Mouse (Mus musculus) erythroblast, adult 5-6 weeks (primary cell): Measurements from ENCODE around the gene Gtf3c3. TPM values are rescaled to one million over a fixed set of nuclear protein-coding genes. Genes with fewer than 3 reads are reported as not detected.

ENCODE experiments used
- total RNA-seq, 2 experiments: library from RNA; stranded (forward) in 1 of 2; stranded (reverse) in 1 of 2; fragments of 150-400 nt in 1 of 2; fragments of 200-764, 138-1000 nt in 1 of 2; gene quantifications; 2 replicates each; pipeline versions ENCODE4 v1.2.3 to v1.2.4; 2015 to 2017; ENCODE audit warnings: low replicate concordance in 2 of 2

The Gtf3c3 gene
- total RNA-seq, 2 experiments from 2014 or later: 5.6 to 6.0 TPM

Other genes with a start within 250 kb of the Gtf3c3 start
- 0.42 TPM in 1 of 2 replicates, not detected in the other for gene Hecw2, start 243.8 kb downstream of the Gtf3c3 start, total RNA-seq (2015; ENCODE audit: low replicate concordance)
- 0.09 TPM in 1 of 2 replicates, not detected in the other for gene Hecw2, start 243.8 kb downstream of the Gtf3c3 start, total RNA-seq (2017; ENCODE audit: low replicate concordance)
- gene Ccdc150, start 188.3 kb downstream of the Gtf3c3 start, total RNA-seq (2015; ENCODE audit: low replicate concordance): not detected in 2 replicates
- gene Ccdc150, start 188.3 kb downstream of the Gtf3c3 start, total RNA-seq (2017; ENCODE audit: low replicate concordance): not detected in 2 replicates
- gene Pgap1, start 118.7 kb upstream of the Gtf3c3 start, total RNA-seq (2015; ENCODE audit: low replicate concordance): 0.42 and 4.8 TPM in 2 replicates
- 2.4 and 3.3 TPM in 2 replicates for gene Pgap1, start 118.7 kb upstream of the Gtf3c3 start, total RNA-seq (2017; ENCODE audit: low replicate concordance)